Mouse (Mus musculus): ENCODE data around the gene Usp43. TPM values are rescaled to one million over a fixed set of nuclear protein-coding genes. Genes with fewer than 3 reads are reported as not detected.

Usp43 gene
- total RNA-seq, 4 experiments from 2014 or later = 0.52 to 1.5 (median 1.1) TPM

DNA sequence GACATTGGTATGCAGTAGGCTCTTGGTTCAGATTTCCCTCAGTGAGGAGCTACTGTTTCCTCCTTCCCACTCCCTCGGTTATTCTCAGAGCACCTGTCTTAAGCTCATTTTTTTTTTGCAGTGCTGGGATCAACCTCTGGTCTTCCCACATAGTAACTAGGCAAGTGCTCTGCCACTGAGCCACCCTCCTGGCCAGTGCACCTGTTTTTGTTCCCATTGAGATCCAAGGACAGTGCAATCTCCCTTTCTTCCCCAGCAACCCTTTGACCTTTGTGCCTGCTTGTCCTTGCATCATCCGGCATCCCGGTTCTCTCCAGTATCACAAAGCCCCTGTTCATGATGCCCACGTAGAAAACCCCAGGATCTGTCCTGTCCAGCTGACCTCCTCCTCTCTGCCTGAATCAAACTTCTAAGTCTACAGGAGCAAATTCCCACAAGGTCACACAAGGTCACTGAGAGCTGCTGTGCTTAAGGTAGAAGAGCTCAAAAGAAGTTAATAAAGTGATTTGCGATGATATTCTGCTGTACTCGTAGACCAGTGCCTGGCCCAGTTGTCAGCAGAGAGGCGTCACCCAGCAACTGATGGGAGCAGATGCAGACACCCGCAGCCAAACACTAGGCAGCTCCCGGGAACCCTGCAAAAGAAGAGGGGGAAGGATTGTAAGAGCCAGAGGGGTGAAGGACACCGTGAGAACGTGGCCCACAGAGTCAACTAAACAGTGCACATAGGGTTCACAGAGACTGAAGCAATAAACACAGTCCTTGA, 114.9 kb downstream of the Usp43 start:
- no peak for DNase-seq

DNA sequence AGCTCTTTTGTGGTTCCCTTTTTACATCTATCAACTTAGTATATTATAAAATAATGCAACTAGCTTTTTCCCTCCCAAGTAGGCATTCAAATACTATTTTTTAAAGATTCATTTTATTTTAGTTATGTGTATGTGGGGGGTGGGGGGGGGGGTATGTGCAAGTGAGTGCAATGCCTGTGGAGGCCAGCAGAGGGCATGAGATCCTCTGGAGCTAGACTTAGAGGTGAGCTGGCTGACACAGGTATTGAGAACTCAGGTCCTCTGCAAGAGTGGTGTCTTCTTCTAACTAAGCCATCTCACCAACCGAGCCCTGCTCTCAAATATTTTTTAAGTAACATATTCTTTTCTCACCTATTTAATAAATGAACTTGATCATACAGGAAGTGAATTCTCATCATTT, 116.4 kb downstream of the Usp43 start:
- no peak for DNase-seq

Other genes starting within 250 kb of the Usp43 start
- 1 to 10 TPM in 1 of 4 experiments, not detected in 3; 1.0 TPM for gene Rcvrn, start 226.8 kb downstream of the Usp43 start, total RNA-seq (2022)
- under 1 TPM; 0.06 to 0.28 (median 0.13) TPM for gene Glp2r, start 151.0 kb downstream of the Usp43 start, total RNA-seq (2022)
- not detected for gene Gsg1l2, start 147.5 kb downstream of the Usp43 start, total RNA-seq (2022)
- gene Dhrs7c, start 124.0 kb downstream of the Usp43 start, total RNA-seq (2022) = not detected
- not detected for gene Cfap52, start 43.5 kb upstream of the Usp43 start, total RNA-seq (2022)
- 10 to 100 TPM; 31.1 to 39.6 (median 38.3) TPM for gene Stx8, start 44.0 kb upstream of the Usp43 start, total RNA-seq (2022)

Data from adrenal gland, adult 8-10 months (tissue).